Mouse (Mus musculus): ENCODE measurements around the gene Ergic2. TPM values are rescaled to one million over a fixed set of nuclear protein-coding genes. Genes with fewer than 3 reads are reported as not detected.
A peak's percentile ranks its signal among the peaks of the same experiment; 100 is the strongest.

The Ergic2 gene
- polyA plus RNA-seq, 1 experiment from 2014 or later, result 235 TPM

DNA sequence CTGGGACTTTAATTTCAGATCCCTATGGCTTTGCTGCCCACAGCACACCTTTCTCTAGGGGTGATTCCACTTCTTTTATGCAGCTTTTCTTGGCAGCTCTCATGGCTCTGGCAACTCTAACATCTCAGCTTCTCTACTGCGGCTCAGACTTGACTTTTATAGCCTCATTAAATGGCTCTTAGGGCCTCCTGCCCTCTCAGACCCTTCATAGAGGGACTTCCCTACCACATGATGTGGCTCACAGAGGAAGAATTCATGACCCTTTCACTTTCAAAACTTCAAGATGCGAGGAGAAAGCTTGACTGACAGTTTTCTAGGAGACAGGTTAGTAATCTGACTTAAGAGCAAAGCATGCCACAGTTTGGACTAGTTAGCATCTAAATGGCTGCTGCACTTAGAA, 10.5 kb upstream of the Ergic2 start:
- no peaks in the 10 kb centered on the region for H3K9me3 ChIP-seq (ENCODE audit: control insufficient read depth, low read length)
- H3K27me3 ChIP-seq (replicated peaks; ENCODE audit: control insufficient read depth, insufficient read depth, low read length), result no peaks in the 10 kb centered on the region
- 75% methylated on average over 2 of the region's 2 CpGs for WGBS
- H3K4me1 ChIP-seq (ENCODE audit: control insufficient read depth, insufficient read depth, low read depth, low read length), result no peaks in the 10 kb centered on the region
- no peaks in the 10 kb centered on the region for H3K36me3 ChIP-seq (ENCODE audit: control insufficient read depth, insufficient read depth, low read length)
- no peak overlapping the region for H3K27ac ChIP-seq (ENCODE audit: low read depth, low read length)
- no peak overlapping the region for H3K9ac ChIP-seq (ENCODE audit: low read depth, low read length)
- no peak for ATAC-seq
- no peak overlapping the region for H3K4me2 ChIP-seq (ENCODE audit: low read length)
- no peak overlapping the region for H3K4me3 ChIP-seq (ENCODE audit: low read length)

DNA sequence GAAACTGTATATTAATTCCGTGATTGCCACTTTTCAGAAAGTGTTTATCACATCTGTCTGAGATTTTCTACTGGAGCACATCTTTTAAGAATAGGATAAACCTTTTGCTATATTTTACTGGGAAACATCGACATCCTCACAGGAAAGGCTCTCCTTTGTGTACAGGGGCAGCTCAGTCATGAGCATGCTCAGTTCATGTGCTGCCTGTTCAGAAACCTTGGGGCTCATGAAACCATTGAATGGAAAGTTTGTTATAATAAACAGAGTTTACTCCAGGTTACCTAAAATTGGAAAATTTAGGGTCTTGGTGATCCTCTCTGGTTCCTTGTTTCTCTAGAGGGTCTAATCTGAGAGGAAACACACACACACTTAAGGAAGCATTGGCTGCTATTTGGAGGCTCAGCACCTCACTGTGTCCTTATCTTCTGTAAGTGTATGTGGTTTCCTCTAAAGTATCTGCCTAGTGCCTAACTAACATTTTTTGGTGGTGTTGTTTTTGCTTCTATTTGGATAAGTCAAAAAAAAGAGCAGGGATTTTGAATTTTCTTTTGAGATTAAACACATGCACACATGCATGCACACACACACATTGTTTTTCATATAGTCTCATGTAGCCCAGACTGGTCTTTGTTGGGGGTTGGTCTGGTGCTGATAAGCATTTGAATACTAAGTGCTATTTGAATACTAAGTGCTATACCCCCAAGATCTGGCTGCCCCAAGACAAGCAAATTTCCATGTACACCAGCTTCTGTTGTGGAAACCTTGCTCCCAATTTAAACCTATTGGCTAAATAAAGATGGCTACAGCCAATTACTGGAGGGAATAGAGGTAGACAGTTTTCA, 6.3 kb upstream of the Ergic2 start:
- no peak overlapping the region for H3K9ac ChIP-seq (ENCODE audit: low read depth, low read length)
- no peak overlapping the region for H3K27ac ChIP-seq (ENCODE audit: low read depth, low read length)
- H3K36me3 ChIP-seq (ENCODE audit: control insufficient read depth, insufficient read depth, low read length), result no peaks in the 10 kb centered on the region
- no peaks in the 10 kb centered on the region for H3K9me3 ChIP-seq (ENCODE audit: control insufficient read depth, low read length)
- H3K4me1 ChIP-seq (ENCODE audit: control insufficient read depth, insufficient read depth, low read depth, low read length), result 0 out of 2 replicates have a peak, but pooled peaks cover 2% of the 10 kb centered on the region
- 90% methylated on average over 2 of the region's 2 CpGs for WGBS
- no peak overlapping the region for H3K4me2 ChIP-seq (ENCODE audit: low read length)
- no peaks in the 10 kb centered on the region for H3K27me3 ChIP-seq (replicated peaks; ENCODE audit: control insufficient read depth, insufficient read depth, low read length)
- no peak for ATAC-seq
- H3K4me3 ChIP-seq (ENCODE audit: low read length), result no peak overlapping the region

DNA sequence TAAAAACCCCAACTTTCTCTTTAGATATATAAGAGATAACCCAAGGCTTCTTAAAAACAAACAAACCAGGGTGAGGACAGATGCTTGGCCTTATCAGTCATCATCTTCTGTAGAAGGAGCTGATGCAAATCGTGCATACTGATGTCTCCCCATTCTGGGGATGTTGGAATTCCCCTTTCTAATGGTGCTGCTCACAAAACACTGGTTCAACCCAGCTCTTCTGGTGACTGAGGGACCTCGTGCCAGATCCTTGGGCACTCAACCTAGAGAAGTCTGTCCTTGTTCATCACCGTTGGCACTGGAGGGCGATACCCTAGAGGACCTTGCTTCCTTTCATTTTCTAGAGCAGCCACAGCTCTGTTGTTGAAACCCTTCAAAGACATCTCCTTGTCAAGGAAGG, 4.6 kb upstream of the Ergic2 start:
- 91% methylated on average over 4 of the region's 4 CpGs for WGBS
- Histone ChIP-seq H3K4me1 (ENCODE audit: control insufficient read depth, insufficient read depth, low read depth, low read length) (peaks cover 7% of the 10 kb centered on the region), H3K27ac (ENCODE audit: low read depth, low read length) (no peak overlapping the region), H3K27me3 (replicated peaks; ENCODE audit: control insufficient read depth, insufficient read depth, low read length) (no peaks in the 10 kb centered on the region), H3K36me3 (ENCODE audit: control insufficient read depth, insufficient read depth, low read length) (no peaks in the 10 kb centered on the region), H3K9ac (ENCODE audit: low read depth, low read length) (no peak overlapping the region), H3K4me3 (ENCODE audit: low read length) (no peak overlapping the region), H3K9me3 (ENCODE audit: control insufficient read depth, low read length) (no peaks in the 10 kb centered on the region), H3K4me2 (ENCODE audit: low read length) (no peak overlapping the region)
- ATAC-seq, result no peak

- H3K9ac ChIP-seq (ENCODE audit: low read depth, low read length), result no peak overlapping the region
- H3K36me3 ChIP-seq (ENCODE audit: control insufficient read depth, insufficient read depth, low read length), result no peaks in the 10 kb centered on the region
- peaks cover 17% of the 10 kb centered on the region for H3K4me1 ChIP-seq (ENCODE audit: control insufficient read depth, insufficient read depth, low read depth, low read length)
- H3K9me3 ChIP-seq (ENCODE audit: control insufficient read depth, low read length), result no peaks in the 10 kb centered on the region
- H3K27ac ChIP-seq (ENCODE audit: low read depth, low read length), result no peak overlapping the region
- H3K4me2 ChIP-seq (ENCODE audit: low read length), result no peak overlapping the region
- 5% methylated on average over 5 of the region's 5 CpGs for WGBS
- H3K4me3 ChIP-seq (ENCODE audit: low read length), result no peak overlapping the region
- H3K27me3 ChIP-seq (replicated peaks; ENCODE audit: control insufficient read depth, insufficient read depth, low read length), result no peaks in the 10 kb centered on the region
- ATAC-seq, result no peak
Measured at GRCm38 (mm10) chr6:148214765-148215164, 2.6 kb upstream of the Ergic2 start.

- Histone ChIP-seq H3K9ac (ENCODE audit: low read depth, low read length) (peak overlapping the region; percentile 88), H3K4me2 (ENCODE audit: low read length) (peak overlapping the region; percentile 84), H3K4me1 (ENCODE audit: control insufficient read depth, insufficient read depth, low read depth, low read length) (peaks cover 17% of the 10 kb centered on the region), H3K27ac (ENCODE audit: low read depth, low read length) (peak overlapping the region; percentile 86), H3K9me3 (ENCODE audit: control insufficient read depth, low read length) (no peaks in the 10 kb centered on the region), H3K27me3 (replicated peaks; ENCODE audit: control insufficient read depth, insufficient read depth, low read length) (no peaks in the 10 kb centered on the region), H3K36me3 (ENCODE audit: control insufficient read depth, insufficient read depth, low read length) (no peaks in the 10 kb centered on the region), H3K4me3 (ENCODE audit: low read length) (peak overlapping the region; percentile 77)
- 1% methylated on average over 50 of the region's 51 CpGs for WGBS
- ATAC-seq, result no peak
Measured at GRCm38 (mm10) chr6:148211391-148211876, 740 bp downstream of the Ergic2 start.

DNA sequence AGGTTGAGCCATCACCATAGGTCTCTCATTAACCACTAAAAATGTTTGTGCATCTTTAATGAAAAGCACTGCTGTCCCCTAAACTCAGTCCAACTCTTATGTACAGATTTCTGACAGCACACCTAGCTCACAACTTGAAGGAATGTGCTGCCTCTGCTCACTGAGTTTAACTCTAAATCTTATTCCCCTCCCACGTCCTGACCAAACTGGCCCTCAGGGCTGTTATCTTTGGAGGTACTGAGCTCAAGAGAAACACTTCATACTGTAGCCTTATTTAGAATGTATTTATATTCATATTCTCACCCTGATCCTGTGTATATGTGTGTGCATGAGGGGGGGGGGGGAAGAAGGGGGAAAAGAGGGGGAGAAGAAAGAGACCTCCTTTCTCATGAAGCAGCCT, 4.7 kb downstream of the Ergic2 start:
- 0 out of 2 replicates have a peak, but pooled peaks cover 9% of the 10 kb centered on the region for H3K36me3 ChIP-seq (ENCODE audit: control insufficient read depth, insufficient read depth, low read length)
- peaks cover 10% of the 10 kb centered on the region for H3K4me1 ChIP-seq (ENCODE audit: control insufficient read depth, insufficient read depth, low read depth, low read length)
- H3K4me3 ChIP-seq (ENCODE audit: low read length), result no peak overlapping the region
- H3K9ac ChIP-seq (ENCODE audit: low read depth, low read length), result no peak overlapping the region
- H3K27me3 ChIP-seq (replicated peaks; ENCODE audit: control insufficient read depth, insufficient read depth, low read length), result no peaks in the 10 kb centered on the region
- no peak overlapping the region for H3K27ac ChIP-seq (ENCODE audit: low read depth, low read length)
- ATAC-seq, result no peak
- H3K9me3 ChIP-seq (ENCODE audit: control insufficient read depth, low read length), result no peaks in the 10 kb centered on the region
- 93% methylated on average over 1 of the region's 1 CpGs for WGBS
- no peak overlapping the region for H3K4me2 ChIP-seq (ENCODE audit: low read length)

DNA sequence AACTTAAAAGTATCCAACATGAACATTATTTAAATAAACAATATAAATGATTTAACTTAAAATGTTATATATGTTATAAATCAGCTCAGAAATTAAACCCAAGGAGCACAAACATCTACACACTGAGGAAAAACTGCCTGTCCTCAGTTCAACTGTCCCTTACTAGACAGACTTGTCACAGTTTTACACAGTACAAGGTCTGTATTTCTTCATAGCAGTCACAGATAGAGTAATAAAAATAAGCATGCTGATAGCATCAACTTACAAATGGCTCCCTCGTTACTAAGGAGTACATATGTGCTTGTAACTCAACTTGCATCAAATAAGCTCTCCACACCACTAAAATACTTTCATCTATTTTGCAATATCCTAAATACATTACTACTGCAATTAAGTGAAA, 7.0 kb downstream of the Ergic2 start:
- no peak for ATAC-seq
- 88% methylated on average over 1 of the region's 1 CpGs for WGBS

DNA sequence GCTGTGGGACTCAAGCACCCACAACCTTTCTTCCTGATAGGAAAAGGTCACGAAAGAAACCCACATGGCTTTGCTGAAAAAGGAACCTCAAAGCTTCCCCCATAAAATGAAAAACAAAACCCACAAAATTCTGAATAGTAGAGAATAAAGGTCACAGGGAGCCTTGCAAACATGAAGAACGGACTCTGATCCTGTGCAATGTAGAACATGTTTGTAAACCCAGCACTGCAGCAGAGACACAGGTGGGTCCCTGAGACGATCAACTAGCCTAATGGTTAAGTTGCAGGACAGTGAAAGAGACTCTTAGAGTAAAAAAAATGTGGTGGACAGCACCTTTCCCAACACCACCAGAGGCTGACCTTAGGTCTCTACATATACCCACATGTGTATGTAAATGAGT, 12.4 kb downstream of the Ergic2 start:
- no peaks in the 10 kb centered on the region for H3K4me1 ChIP-seq (ENCODE audit: control insufficient read depth, insufficient read depth, low read depth, low read length)
- ATAC-seq, result no peak
- 94% methylated on average over 3 of the region's 3 CpGs for WGBS
- peaks cover 17% of the 10 kb centered on the region for H3K36me3 ChIP-seq (ENCODE audit: control insufficient read depth, insufficient read depth, low read length)
- no peaks in the 10 kb centered on the region for H3K9me3 ChIP-seq (ENCODE audit: control insufficient read depth, low read length)
- no peak overlapping the region for H3K4me3 ChIP-seq (ENCODE audit: low read length)
- H3K27ac ChIP-seq (ENCODE audit: low read depth, low read length), result no peak overlapping the region
- H3K4me2 ChIP-seq (ENCODE audit: low read length), result no peak overlapping the region
- H3K27me3 ChIP-seq (replicated peaks; ENCODE audit: control insufficient read depth, insufficient read depth, low read length), result no peaks in the 10 kb centered on the region
- H3K9ac ChIP-seq (ENCODE audit: low read depth, low read length), result no peak overlapping the region

More for the DNA sequence above, 7.0 kb downstream of the Ergic2 start:
- no peak overlapping the region for H3K27ac ChIP-seq (ENCODE audit: low read depth, low read length)
- H3K9me3 ChIP-seq (ENCODE audit: control insufficient read depth, low read length), result no peaks in the 10 kb centered on the region
- no peak overlapping the region for H3K9ac ChIP-seq (ENCODE audit: low read depth, low read length)
- H3K4me2 ChIP-seq (ENCODE audit: low read length), result no peak overlapping the region
- H3K4me1 ChIP-seq (ENCODE audit: control insufficient read depth, insufficient read depth, low read depth, low read length), result peaks cover 1% of the 10 kb centered on the region; the same call in 1 of the 2 replicates
- no peak overlapping the region for H3K4me3 ChIP-seq (ENCODE audit: low read length)
- H3K27me3 ChIP-seq (replicated peaks; ENCODE audit: control insufficient read depth, insufficient read depth, low read length), result no peaks in the 10 kb centered on the region
- peaks cover 15% of the 10 kb centered on the region; the same call in 1 of the 2 replicates for H3K36me3 ChIP-seq (ENCODE audit: control insufficient read depth, insufficient read depth, low read length)

- WGBS, result 94% methylated on average over 2 of the region's 2 CpGs
- no peak for ATAC-seq
- Histone ChIP-seq H3K4me3 (ENCODE audit: low read length) (no peak overlapping the region), H3K9me3 (ENCODE audit: control insufficient read depth, low read length) (no peaks in the 10 kb centered on the region), H3K36me3 (ENCODE audit: control insufficient read depth, insufficient read depth, low read length) (peaks cover 17% of the 10 kb centered on the region), H3K9ac (ENCODE audit: low read depth, low read length) (no peak overlapping the region), H3K27ac (ENCODE audit: low read depth, low read length) (no peak overlapping the region), H3K4me1 (ENCODE audit: control insufficient read depth, insufficient read depth, low read depth, low read length) (no peaks in the 10 kb centered on the region), H3K27me3 (replicated peaks; ENCODE audit: control insufficient read depth, insufficient read depth, low read length) (no peaks in the 10 kb centered on the region), H3K4me2 (ENCODE audit: low read length) (no peak overlapping the region)
Measured at GRCm38 (mm10) chr6:148199177-148199576, 13.0 kb downstream of the Ergic2 start.

Measured in hindbrain, embryonic 16.5 days (tissue).